Mouse (Mus musculus) ES-E14 (cell line): ENCODE measurements around the gene Cux2.

Experiments used
- CHD2 ChIP-seq: IDR thresholded peaks from 2 replicates; pipeline ENCODE4 v1.6.1; 2014; ENCODE audit warnings: mild to moderate bottlenecking, low read depth, low read length, inconsistent platforms
- HCFC1 ChIP-seq: IDR thresholded peaks from 2 replicates; pipeline ENCODE4 v1.6.1; 2012; ENCODE audit warnings: low read length, inconsistent platforms, borderline replicate concordance; ENCODE audit not compliant: insufficient read depth
- MAFK ChIP-seq: IDR thresholded peaks from 2 replicates; pipeline ENCODE4 v1.6.1; 2014; ENCODE audit warnings: mild to moderate bottlenecking, low read depth, low read length, inconsistent platforms; ENCODE audit not compliant: insufficient read depth
- ZC3H11A ChIP-seq: IDR thresholded peaks from 2 replicates; pipeline ENCODE4 v1.6.1; 2012; ENCODE audit warnings: low read depth, mild to moderate bottlenecking, inconsistent platforms, low read length, borderline replicate concordance
- ZNF384 ChIP-seq: IDR thresholded peaks from 2 replicates; pipeline ENCODE4 v1.6.1; 2012; ENCODE audit warnings: low read depth, low read length, inconsistent platforms

DNA sequence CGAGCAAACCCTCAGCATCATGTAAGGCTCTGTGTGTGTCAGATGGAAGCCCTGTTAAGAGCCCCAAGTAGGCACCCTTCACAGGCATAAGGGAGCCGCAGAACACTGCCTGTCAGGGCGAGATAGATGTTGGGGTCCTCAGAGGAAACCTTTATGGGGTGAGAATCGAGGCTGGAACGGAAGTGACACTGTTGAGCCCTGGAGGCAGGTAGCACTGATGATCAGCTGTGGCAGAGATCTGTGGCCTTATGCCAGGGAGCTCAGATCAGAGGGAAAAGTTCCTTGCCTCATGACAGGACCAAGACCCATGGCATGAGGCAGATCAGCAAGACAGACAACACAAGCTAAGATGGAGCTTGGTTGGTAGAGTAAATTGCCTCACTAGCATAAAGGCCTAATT is 228.8 kb downstream of the Cux2 start:
- no peak for TF ChIP-seq ZNF384
- TF ChIP-seq HCFC1, result no peak
- TF ChIP-seq ZC3H11A, result no peak
- TF ChIP-seq MAFK, result no peak
- TF ChIP-seq CHD2, result no peak
